Mouse (Mus musculus): ENCODE measurements around the gene Selenon.

The Selenon gene

GRCm38 (mm10) chr4:134578407-134578806 lies 26.4 kb upstream of the Selenon start:
- DNase-seq (ENCODE audit: low spot score), result no peak

GRCm38 (mm10) chr4:134577281-134577680 lies 25.3 kb upstream of the Selenon start:
- DNase-seq (ENCODE audit: low spot score), result no peak

GRCm38 (mm10) chr4:134575486-134575885 lies 23.5 kb upstream of the Selenon start:
- no peak for DNase-seq (ENCODE audit: low spot score)

- DNase-seq (ENCODE audit: low spot score), result no peak
These were observed 20.7 kb upstream of the Selenon start for GRCm38 (mm10) chr4:134572449-134573300.

GRCm38 (mm10) chr4:134570704-134571451 lies 18.9 kb upstream of the Selenon start:
- DNase-seq (ENCODE audit: low spot score), result no peak

GRCm38 (mm10) chr4:134569831-134570230 lies 17.9 kb upstream of the Selenon start:
- no peak for DNase-seq (ENCODE audit: low spot score)

- DNase-seq (ENCODE audit: low spot score), result no peak
These were observed 17.2 kb upstream of the Selenon start for GRCm38 (mm10) chr4:134569205-134569604.

GRCm38 (mm10) chr4:134567377-134568226 lies 15.6 kb upstream of the Selenon start:
- DNase-seq (ENCODE audit: low spot score), result no peak

- no peak for DNase-seq (ENCODE audit: low spot score)
These were observed 12.1 kb upstream of the Selenon start for GRCm38 (mm10) chr4:134564093-134564492.

- DNase-seq (ENCODE audit: low spot score), result no peak
These were observed 11.7 kb upstream of the Selenon start for GRCm38 (mm10) chr4:134563624-134564023.

GRCm38 (mm10) chr4:134562014-134562413 lies 10.0 kb upstream of the Selenon start:
- no peak for DNase-seq (ENCODE audit: low spot score)

- no peak for DNase-seq (ENCODE audit: low spot score)
These were observed 8.7 kb upstream of the Selenon start for GRCm38 (mm10) chr4:134560699-134561098.

- no peak for DNase-seq (ENCODE audit: low spot score)
These were observed 7.2 kb upstream of the Selenon start for GRCm38 (mm10) chr4:134559154-134559553.

- no peak for DNase-seq (ENCODE audit: low spot score)
These were observed 6.7 kb upstream of the Selenon start for GRCm38 (mm10) chr4:134558570-134559113.

GRCm38 (mm10) chr4:134557626-134558249 lies 5.8 kb upstream of the Selenon start:
- no peak for DNase-seq (ENCODE audit: low spot score)

GRCm38 (mm10) chr4:134555956-134556580 lies 4.1 kb upstream of the Selenon start:
- peak; percentile 37 for DNase-seq (ENCODE audit: low spot score)

- DNase-seq (ENCODE audit: low spot score), result no peak
These were observed 1.7 kb upstream of the Selenon start for GRCm38 (mm10) chr4:134553631-134554030.

GRCm38 (mm10) chr4:134549899-134550298 lies 2.1 kb downstream of the Selenon start:
- DNase-seq (ENCODE audit: low spot score), result no peak

GRCm38 (mm10) chr4:134548169-134548938 lies 3.6 kb downstream of the Selenon start:
- no peak for DNase-seq (ENCODE audit: low spot score)
